Mouse (Mus musculus): ENCODE data around the gene Dnah7b.
"Not testable (repeated sequence)": the region's sequence is repeated elsewhere in the genome, so short reads cannot be mapped to it uniquely, and the experiment has no call there.

DNA sequence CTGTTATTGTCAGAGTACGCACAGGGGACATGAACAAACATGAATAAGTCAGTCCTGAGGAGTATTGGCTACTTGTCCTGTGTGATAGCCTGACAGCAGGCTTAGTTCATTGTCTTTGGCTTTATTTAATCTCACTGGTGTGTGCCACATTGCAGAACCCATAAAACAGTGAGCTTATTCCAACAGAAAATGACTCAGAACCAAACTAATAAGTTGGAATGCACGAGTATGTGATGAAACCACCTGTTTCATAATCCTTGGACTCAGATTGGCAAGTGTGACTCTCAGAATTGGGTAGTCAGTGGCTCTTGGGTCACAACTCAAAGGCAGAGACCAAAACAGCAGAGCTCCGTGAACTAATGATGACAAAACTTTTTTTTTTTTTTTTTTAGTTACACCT, 279.2 kb downstream of the Dnah7b start:
- TF ChIP-seq CTCF, POLR2A (IDR thresholded peaks at IDR 0.05; ENCODE audit: insufficient read depth, low read depth, low read length): not testable (repeated sequence)
